Mouse (Mus musculus) hindbrain, embryonic 12.5 days (tissue): ENCODE results near the gene Ankrd22. TPM values are rescaled to one million over a fixed set of nuclear protein-coding genes. Genes with fewer than 3 reads are reported as not detected.

Experiments used
- ATAC-seq: fragments of 200-750 bp; cut with Nextera tagmentation; 2 replicates; pipeline ENCODE4 v1.8.0; 2017; ENCODE audit warnings: moderate TSS enrichment; ENCODE audit not compliant: low FRiP score
- H3K27ac ChIP-seq: fragments of 300-500 bp; sonication (generic); 2 replicates; pipeline ENCODE4 v1.5.1; 2016; ENCODE audit warnings: mild to moderate bottlenecking
- H3K27me3 ChIP-seq: fragments of 300-500 bp; sonication (generic); 2 replicates; pipeline ENCODE4 v1.6.1; 2016; ENCODE audit warnings: mild to moderate bottlenecking
- H3K36me3 ChIP-seq: fragments of 300-500 bp; sonication (generic); 2 replicates; pipeline ENCODE4 v1.6.1; 2016; ENCODE audit warnings: mild to moderate bottlenecking
- H3K4me1 ChIP-seq: fragments of 300-500 bp; sonication (generic); 2 replicates; pipeline ENCODE4 v1.6.1; 2016
- H3K4me2 ChIP-seq: fragments of 300-500 bp; sonication (generic); replicated peaks from 2 replicates; pipeline ENCODE4 v1.6.1; 2016; ENCODE audit warnings: mild to moderate bottlenecking
- H3K4me3 ChIP-seq: fragments of 300-500 bp; sonication (generic); 2 replicates; pipeline ENCODE4 v1.5.1; 2016; ENCODE audit warnings: mild to moderate bottlenecking
- H3K9ac ChIP-seq: fragments of 300-500 bp; sonication (generic); 2 replicates; pipeline ENCODE4 v1.6.1; 2016; ENCODE audit warnings: mild to moderate bottlenecking, moderate library complexity
- H3K9me3 ChIP-seq: fragments of 300-500 bp; sonication (generic); replicated peaks from 2 replicates; pipeline ENCODE4 v1.6.1; 2016; ENCODE audit warnings: mild to moderate bottlenecking
- WGBS: fragments of 180-500 bp; shearing (Covaris S2); methylation state at CpG from one replicate; pipeline ENCODE4 v1.1.7; 2016; 5-methylcytosine and 5-hydroxymethylcytosine counted together
- polyA plus RNA-seq: library from polyadenylated mRNA; unstranded; fragments of >200 nt; fragmentation: Nextera tagmentation; extraction: Ambion mirVana; gene quantifications from 2 replicates; pipeline ENCODE4 v1.2.1, GENCODE M21; 2016

The Ankrd22 gene
- polyA plus RNA-seq, 1 experiment from 2014 or later, result not detected

GRCm38 (mm10) chr19:34119653-34120052, 46.2 kb downstream of the Ankrd22 start:
- no peak overlapping the region for H3K4me2 ChIP-seq
- no peak for ATAC-seq
- WGBS, result 86% methylated on average over 4 of the region's 4 CpGs
- no peaks in the 10 kb centered on the region for H3K36me3 ChIP-seq
- no peak overlapping the region for H3K4me3 ChIP-seq
- no peaks in the 10 kb centered on the region for H3K4me1 ChIP-seq
- no peak overlapping the region for H3K9ac ChIP-seq
- H3K9me3 ChIP-seq, result no peaks in the 10 kb centered on the region
- no peak overlapping the region for H3K27ac ChIP-seq
- H3K27me3 ChIP-seq, result no peaks in the 10 kb centered on the region

GRCm38 (mm10) chr19:34119102-34119501, 46.8 kb downstream of the Ankrd22 start:
- no peaks in the 10 kb centered on the region for H3K9me3 ChIP-seq
- 72% methylated on average over 1 of the region's 1 CpGs for WGBS

GRCm38 (mm10) chr19:34104841-34105240, 61.0 kb downstream of the Ankrd22 start:
- Histone ChIP-seq H3K4me3 (no peak overlapping the region), H3K4me1 (no peaks in the 10 kb centered on the region), H3K9me3 (no peaks in the 10 kb centered on the region), H3K27me3 (no peaks in the 10 kb centered on the region), H3K27ac (no peak overlapping the region), H3K9ac (no peak overlapping the region), H3K36me3 (no peaks in the 10 kb centered on the region), H3K4me2 (no peak overlapping the region)
- WGBS, result 88% methylated on average over 3 of the region's 3 CpGs
- ATAC-seq, result no peak

More at GRCm38 (mm10) chr19:34119102-34119501, 46.8 kb downstream of the Ankrd22 start:
- no peak overlapping the region for H3K4me2 ChIP-seq
- ATAC-seq, result no peak
- H3K9ac ChIP-seq, result no peak overlapping the region
- no peaks in the 10 kb centered on the region for H3K36me3 ChIP-seq
- H3K4me1 ChIP-seq, result no peaks in the 10 kb centered on the region
- no peaks in the 10 kb centered on the region for H3K27me3 ChIP-seq
- H3K4me3 ChIP-seq, result no peak overlapping the region
- H3K27ac ChIP-seq, result no peak overlapping the region

- no peak for ATAC-seq
- no peaks in the 10 kb centered on the region for H3K4me1 ChIP-seq
- H3K4me2 ChIP-seq, result no peak overlapping the region
- no peaks in the 10 kb centered on the region for H3K36me3 ChIP-seq
- H3K27me3 ChIP-seq, result no peaks in the 10 kb centered on the region
- no peak overlapping the region for H3K9ac ChIP-seq
- 88% methylated on average over 7 of the region's 7 CpGs for WGBS
- no peak overlapping the region for H3K27ac ChIP-seq
- no peaks in the 10 kb centered on the region for H3K9me3 ChIP-seq
- no peak overlapping the region for H3K4me3 ChIP-seq
These were observed 64.0 kb downstream of the Ankrd22 start for GRCm38 (mm10) chr19:34101888-34102287.

- H3K4me1 ChIP-seq, result no peaks in the 10 kb centered on the region
- H3K9me3 ChIP-seq, result no peaks in the 10 kb centered on the region
- H3K27ac ChIP-seq, result no peak within 1 kb of the TSS
- no peak within 1 kb of the TSS for H3K9ac ChIP-seq
- H3K4me3 ChIP-seq, result no peak within 1 kb of the TSS
- H3K4me2 ChIP-seq, result no peak within 1 kb of the TSS
- no peaks in the 10 kb centered on the region for H3K36me3 ChIP-seq
- no peak for ATAC-seq
- WGBS, result 84% methylated on average over 4 of the region's 4 CpGs
- H3K27me3 ChIP-seq, result no peaks in the 10 kb centered on the region
These were observed 65.2 kb downstream of the Ankrd22 start, which contains the start of gene Lipm for GRCm38 (mm10) chr19:34100633-34101032. TSS of gene Lipm (plus strand) at chr19:34100933.

GRCm38 (mm10) chr19:34096228-34096627, 69.6 kb downstream of the Ankrd22 start:
- no peaks in the 10 kb centered on the region for H3K27me3 ChIP-seq
- no peak for ATAC-seq
- WGBS, result 88% methylated on average over 1 of the region's 1 CpGs
- H3K4me3 ChIP-seq, result no peak overlapping the region
- no peak overlapping the region for H3K4me2 ChIP-seq
- no peaks in the 10 kb centered on the region for H3K9me3 ChIP-seq
- no peaks in the 10 kb centered on the region for H3K36me3 ChIP-seq
- H3K9ac ChIP-seq, result no peak overlapping the region
- H3K4me1 ChIP-seq, result no peaks in the 10 kb centered on the region
- no peak overlapping the region for H3K27ac ChIP-seq

- Histone ChIP-seq H3K27me3 (no peaks in the 10 kb centered on the region), H3K4me1 (no peaks in the 10 kb centered on the region), H3K9me3 (no peaks in the 10 kb centered on the region), H3K4me2 (no peak overlapping the region), H3K36me3 (no peaks in the 10 kb centered on the region), H3K27ac (no peak overlapping the region), H3K4me3 (no peak overlapping the region), H3K9ac (no peak overlapping the region)
- 85% methylated on average over 5 of the region's 5 CpGs for WGBS
- ATAC-seq, result no peak
These were observed 70.5 kb downstream of the Ankrd22 start for GRCm38 (mm10) chr19:34095381-34095780.

- Histone ChIP-seq H3K9me3 (no peaks in the 10 kb centered on the region), H3K36me3 (no peaks in the 10 kb centered on the region), H3K27me3 (no peaks in the 10 kb centered on the region), H3K9ac (no peak overlapping the region), H3K4me2 (no peak overlapping the region), H3K4me3 (no peak overlapping the region), H3K27ac (no peak overlapping the region), H3K4me1 (no peaks in the 10 kb centered on the region)
- 84% methylated on average over 3 of the region's 3 CpGs for WGBS
- no peak for ATAC-seq
These were observed 76.7 kb downstream of the Ankrd22 start for GRCm38 (mm10) chr19:34089011-34089680.

GRCm38 (mm10) chr19:34078130-34078529, 87.7 kb downstream of the Ankrd22 start:
- Histone ChIP-seq H3K4me2 (no peak overlapping the region), H3K9me3 (no peaks in the 10 kb centered on the region), H3K4me1 (no peaks in the 10 kb centered on the region), H3K36me3 (no peaks in the 10 kb centered on the region), H3K9ac (no peak overlapping the region), H3K4me3 (no peak overlapping the region), H3K27ac (no peak overlapping the region), H3K27me3 (no peaks in the 10 kb centered on the region)
- ATAC-seq, result no peak
- 87% methylated on average over 2 of the region's 2 CpGs for WGBS

GRCm38 (mm10) chr19:34074239-34074638, 91.6 kb downstream of the Ankrd22 start:
- no peak overlapping the region for H3K9ac ChIP-seq
- H3K36me3 ChIP-seq, result no peaks in the 10 kb centered on the region

More at GRCm38 (mm10) chr19:34074239-34074638, 91.6 kb downstream of the Ankrd22 start:
- Histone ChIP-seq H3K9me3 (no peaks in the 10 kb centered on the region), H3K4me1 (no peaks in the 10 kb centered on the region), H3K27ac (no peak overlapping the region), H3K27me3 (no peaks in the 10 kb centered on the region), H3K4me3 (no peak overlapping the region), H3K4me2 (no peak overlapping the region)
- no peak for ATAC-seq

Other genes starting within 250 kb of the Ankrd22 start
- gene Lipf, start 204.9 kb downstream of the Ankrd22 start, polyA plus RNA-seq, result not detected in 2 replicates
- not detected in 2 replicates for gene Lipk, start 157.8 kb downstream of the Ankrd22 start, polyA plus RNA-seq
- not detected in 2 replicates for gene Lipn, start 98.7 kb downstream of the Ankrd22 start, polyA plus RNA-seq
- not detected in 2 replicates for gene Lipm, start 65.1 kb downstream of the Ankrd22 start, polyA plus RNA-seq
- 4.0 and 4.9 TPM in 2 replicates for gene Stambpl1, start 26.2 kb upstream of the Ankrd22 start, polyA plus RNA-seq
- 45.1 and 90.0 TPM in 2 replicates for gene Acta2, start 89.5 kb upstream of the Ankrd22 start, polyA plus RNA-seq
- gene Fas, start 124.6 kb upstream of the Ankrd22 start, polyA plus RNA-seq, result 1.4 and 1.6 TPM in 2 replicates